Mouse (Mus musculus): Measurements from ENCODE around the gene Syt14.

The Syt14 gene

DNA sequence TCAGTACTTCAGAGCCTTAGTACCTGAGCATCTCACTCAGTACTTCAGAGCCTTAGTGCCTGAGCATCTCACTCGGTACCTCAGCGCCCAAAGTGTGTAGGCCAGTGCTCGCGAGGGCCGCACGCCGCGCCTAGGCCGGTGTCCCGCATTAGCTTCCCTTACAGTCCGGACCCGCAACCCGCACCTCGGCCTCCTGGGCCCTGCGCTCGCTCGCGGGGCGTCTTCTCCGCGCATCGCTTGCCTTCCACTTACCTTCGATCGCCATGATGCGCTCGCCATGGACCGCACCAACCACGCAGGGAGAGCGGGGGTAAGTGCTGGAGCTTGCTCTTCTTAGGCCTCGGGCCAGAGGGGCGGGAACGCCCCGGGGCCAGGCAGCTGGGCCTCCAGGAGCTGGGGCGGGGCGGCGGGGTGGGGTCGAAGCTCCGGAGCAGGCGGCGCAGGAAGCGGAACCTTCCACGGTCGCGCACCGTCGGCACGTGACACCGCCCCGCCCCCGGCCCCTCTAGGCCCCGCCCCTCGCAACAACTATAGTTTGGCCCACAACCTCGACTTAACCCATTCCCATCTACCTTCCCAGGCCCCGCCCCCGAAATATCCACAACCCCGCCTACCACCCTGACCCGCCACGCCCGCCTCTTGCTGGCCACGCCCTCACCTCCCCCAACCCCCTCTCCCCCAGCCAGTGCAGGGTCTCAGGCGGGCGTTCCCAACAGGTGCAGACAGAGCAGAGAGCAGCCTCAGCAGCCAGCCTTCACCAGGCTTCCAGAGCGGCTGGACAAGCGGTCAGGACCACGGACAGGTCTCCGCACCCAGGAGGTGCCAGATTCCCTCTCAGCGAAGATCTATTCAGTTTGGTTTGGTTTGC is at the start of gene Syt14:
TSS of gene Syt14 (minus strand) at position 405 of the 868 bp plus-strand sequence.
- DNase-seq (ENCODE audit: extremely low spot score, low spot score): peak; percentile 93

GRCm38 (mm10) chr1:193084016-193084415 is 48.4 kb upstream of the Syt14 start:
- DNase-seq (ENCODE audit: extremely low spot score, low spot score): no peak

DNA sequence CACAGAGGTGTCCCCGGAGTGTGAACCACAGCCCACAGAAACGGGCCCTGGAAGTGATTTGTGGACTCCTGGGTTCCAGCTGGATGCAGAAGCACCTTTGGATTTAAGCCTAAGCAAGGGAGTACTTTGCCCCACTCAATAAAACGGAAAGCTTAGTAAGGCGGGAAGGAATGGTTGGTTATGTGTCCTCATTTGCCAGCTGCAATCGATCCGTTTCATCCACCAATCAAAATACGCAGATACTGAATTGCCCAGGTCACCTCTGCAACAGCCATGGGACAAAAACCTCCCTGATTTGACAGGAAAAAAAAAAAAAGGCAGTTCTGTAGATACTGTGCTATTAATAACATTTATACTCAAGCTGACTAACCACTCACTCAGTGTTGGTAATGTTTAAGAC is 47.5 kb upstream of the Syt14 start:
- DNase-seq (ENCODE audit: extremely low spot score, low spot score): no peak

DNA sequence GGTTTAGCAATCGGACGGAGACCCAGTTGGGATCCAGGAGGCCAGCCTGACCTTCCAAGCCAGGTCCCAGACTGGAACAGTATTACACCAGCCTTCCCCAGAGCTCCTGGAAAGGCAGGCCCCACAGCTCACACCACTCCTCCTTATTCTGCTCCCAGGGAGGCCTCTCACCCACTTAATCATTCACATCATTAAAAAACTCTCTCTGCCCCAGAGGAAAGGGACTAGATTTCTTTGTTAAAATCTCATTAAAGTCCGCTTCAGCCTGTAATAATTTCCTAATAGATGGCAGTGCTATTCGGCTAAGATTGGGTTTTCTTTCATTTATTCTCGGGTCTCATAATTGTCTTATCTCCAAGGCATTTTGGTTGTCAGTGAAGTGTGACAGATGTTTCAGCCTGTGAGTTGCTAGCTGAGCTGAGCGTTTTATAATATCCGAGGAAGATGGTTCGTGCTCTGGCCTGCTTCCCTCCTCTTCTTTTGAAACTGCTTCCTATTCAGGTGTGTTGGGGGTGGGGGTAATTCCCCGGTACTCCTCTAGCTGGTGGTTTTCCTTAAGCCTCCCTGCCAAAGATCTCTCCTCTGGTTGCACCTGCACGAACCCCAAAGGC is 46.8 kb upstream of the Syt14 start:
- no peak for DNase-seq (ENCODE audit: extremely low spot score, low spot score)

GRCm38 (mm10) chr1:193062618-193063017 is 27.0 kb upstream of the Syt14 start:
- DNase-seq (ENCODE audit: extremely low spot score, low spot score): no peak

DNA sequence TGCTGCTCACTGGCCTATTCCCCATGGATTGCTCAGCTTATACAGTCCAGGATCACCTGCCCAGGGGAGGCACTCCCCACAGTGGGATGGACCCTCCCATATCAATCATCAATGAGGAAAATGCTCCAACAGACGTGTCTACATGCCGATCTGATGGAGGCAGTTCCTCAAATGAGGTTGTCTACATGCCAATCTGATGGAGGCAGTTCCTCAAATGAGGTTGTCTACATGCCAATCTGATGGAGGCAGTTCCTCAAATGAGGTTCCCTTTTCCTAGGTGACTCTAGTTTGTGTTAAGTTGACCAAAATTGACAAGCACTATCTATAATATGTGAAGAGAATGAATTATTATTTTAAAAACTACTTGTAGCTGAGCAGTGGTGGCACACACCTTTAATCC is 24.6 kb upstream of the Syt14 start:
- no peak for DNase-seq (ENCODE audit: extremely low spot score, low spot score)

DNA sequence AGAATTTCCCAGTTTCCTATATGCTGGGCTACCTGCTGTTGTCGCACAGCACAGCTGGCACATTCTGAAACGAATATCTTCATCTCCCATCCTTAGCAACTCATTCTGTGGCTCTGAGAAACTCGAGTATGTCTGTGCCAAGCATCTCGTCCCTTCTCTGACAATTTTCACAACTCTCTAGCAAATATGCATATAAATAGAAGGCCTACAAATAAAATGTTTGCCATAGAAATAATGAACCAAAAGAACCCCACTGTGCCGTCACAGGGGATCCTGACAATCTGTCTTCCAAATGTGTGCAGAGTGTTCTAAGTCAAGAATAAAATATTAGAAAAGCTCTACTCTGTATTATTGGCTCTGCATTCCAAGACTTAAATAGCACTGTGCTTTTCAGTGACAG is 24.0 kb upstream of the Syt14 start:
- no peak for DNase-seq (ENCODE audit: extremely low spot score, low spot score)

GRCm38 (mm10) chr1:193054401-193054800 is 18.8 kb upstream of the Syt14 start:
- DNase-seq (ENCODE audit: extremely low spot score, low spot score): no peak

- DNase-seq (ENCODE audit: extremely low spot score, low spot score): no peak
Measured at GRCm38 (mm10) chr1:193053065-193053464, 17.5 kb upstream of the Syt14 start.

DNA sequence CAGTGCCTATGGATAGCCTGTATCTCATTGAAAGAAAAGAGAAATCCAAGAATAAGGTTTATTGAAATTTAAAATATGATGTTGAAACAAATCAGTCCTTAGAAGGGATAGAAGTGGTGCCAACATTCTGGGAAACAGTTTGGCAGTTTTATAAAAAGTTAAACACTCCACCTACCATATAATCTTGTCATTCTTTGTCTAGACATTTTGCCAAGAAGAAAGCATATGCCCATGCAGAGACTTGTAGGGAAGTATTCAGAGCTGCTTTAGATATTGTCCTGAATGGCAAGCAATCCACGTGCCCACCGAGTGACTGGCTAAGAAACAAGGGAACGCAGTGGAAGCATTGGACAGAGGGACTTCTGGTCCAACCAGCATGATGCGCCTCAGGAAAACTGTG is 12.0 kb upstream of the Syt14 start:
- DNase-seq (ENCODE audit: extremely low spot score, low spot score): no peak

- no peak for DNase-seq (ENCODE audit: extremely low spot score, low spot score)
Measured at GRCm38 (mm10) chr1:193042760-193043295, 7.3 kb upstream of the Syt14 start.

GRCm38 (mm10) chr1:193034951-193035370 is 614 bp downstream of the Syt14 start:
- DNase-seq (ENCODE audit: extremely low spot score, low spot score): peak; percentile 32

- DNase-seq (ENCODE audit: extremely low spot score, low spot score): no peak
Measured at GRCm38 (mm10) chr1:193024311-193024710, 11.3 kb downstream of the Syt14 start.

DNA sequence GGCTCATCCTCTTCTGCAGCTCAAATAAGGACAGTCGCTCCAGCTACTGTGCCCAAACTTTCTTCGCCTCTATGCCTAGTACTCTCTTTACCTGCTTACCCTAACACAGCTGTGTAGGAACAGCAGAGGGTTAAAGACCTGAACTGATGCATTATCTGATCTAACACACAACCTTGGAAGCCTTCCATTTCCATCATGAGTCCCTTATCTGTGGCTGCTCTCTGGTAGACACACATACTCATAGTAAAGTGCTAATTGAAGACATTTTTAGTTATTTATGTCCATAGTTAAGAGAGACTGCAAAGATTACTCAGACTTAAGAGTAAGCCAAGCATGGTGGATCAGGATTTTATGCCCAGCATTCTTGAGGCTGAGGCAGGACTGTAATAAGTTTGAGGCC is 23.2 kb downstream of the Syt14 start:
- no peak for DNase-seq (ENCODE audit: extremely low spot score, low spot score)

- DNase-seq (ENCODE audit: extremely low spot score, low spot score): no peak
Measured at GRCm38 (mm10) chr1:193011000-193011769, 24.4 kb downstream of the Syt14 start.

GRCm38 (mm10) chr1:193004581-193004980 is 31.0 kb downstream of the Syt14 start:
- no peak for DNase-seq (ENCODE audit: extremely low spot score, low spot score)

GRCm38 (mm10) chr1:193003953-193004352 is 31.6 kb downstream of the Syt14 start:
- no peak for DNase-seq (ENCODE audit: extremely low spot score, low spot score)

GRCm38 (mm10) chr1:193002307-193002706 is 33.3 kb downstream of the Syt14 start:
- no peak for DNase-seq (ENCODE audit: extremely low spot score, low spot score)

- no peak for DNase-seq (ENCODE audit: extremely low spot score, low spot score)
Measured at GRCm38 (mm10) chr1:193001587-193001986, 34.0 kb downstream of the Syt14 start.

- DNase-seq (ENCODE audit: extremely low spot score, low spot score): no peak
Measured at GRCm38 (mm10) chr1:193000908-193001307, 34.7 kb downstream of the Syt14 start.

DNA sequence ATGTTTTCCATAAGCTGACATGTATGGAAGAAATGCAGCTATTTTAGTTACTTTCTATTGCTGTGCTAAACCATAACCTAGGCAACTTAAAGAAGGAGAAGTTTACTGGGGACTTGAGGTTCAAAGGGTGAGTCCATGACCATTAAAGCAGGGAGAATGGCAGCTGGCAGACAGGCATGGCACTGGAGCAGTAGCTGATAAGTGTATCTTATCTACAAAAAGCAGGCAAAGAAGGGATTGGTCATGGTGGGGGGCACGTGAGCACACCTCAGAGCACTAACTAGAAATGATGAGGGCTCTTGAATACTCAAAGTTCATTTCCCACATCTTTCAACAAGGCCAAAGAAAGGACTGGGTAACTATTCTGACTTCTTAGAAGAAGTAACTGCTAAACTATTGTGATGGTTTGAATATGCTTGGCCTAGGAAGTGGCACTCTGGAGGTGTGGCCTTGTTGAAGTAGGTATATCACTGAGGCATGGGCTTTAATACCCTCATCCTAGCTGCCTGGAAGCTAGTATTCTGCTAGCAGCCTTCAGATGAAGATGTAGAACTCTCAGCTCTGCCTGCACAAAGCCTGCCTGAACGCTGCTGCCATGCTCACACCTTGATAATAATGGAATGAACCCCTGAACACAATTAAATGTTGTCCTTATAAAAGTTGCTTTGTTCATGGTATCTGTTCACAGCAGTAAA is 41.2 kb downstream of the Syt14 start:
- no peak for DNase-seq (ENCODE audit: extremely low spot score, low spot score)

All from neural tube, embryonic 10.5 days (tissue).